Mouse (Mus musculus) urinary bladder, postnatal 25 days (tissue): Measurements from ENCODE around the gene Ccdc97.

ENCODE experiments used
- DNase-seq: peaks from one replicate; pipeline ENCODE4 v3.0.0; 2022; ENCODE audit warnings: low spot score

Ccdc97 gene

DNA sequence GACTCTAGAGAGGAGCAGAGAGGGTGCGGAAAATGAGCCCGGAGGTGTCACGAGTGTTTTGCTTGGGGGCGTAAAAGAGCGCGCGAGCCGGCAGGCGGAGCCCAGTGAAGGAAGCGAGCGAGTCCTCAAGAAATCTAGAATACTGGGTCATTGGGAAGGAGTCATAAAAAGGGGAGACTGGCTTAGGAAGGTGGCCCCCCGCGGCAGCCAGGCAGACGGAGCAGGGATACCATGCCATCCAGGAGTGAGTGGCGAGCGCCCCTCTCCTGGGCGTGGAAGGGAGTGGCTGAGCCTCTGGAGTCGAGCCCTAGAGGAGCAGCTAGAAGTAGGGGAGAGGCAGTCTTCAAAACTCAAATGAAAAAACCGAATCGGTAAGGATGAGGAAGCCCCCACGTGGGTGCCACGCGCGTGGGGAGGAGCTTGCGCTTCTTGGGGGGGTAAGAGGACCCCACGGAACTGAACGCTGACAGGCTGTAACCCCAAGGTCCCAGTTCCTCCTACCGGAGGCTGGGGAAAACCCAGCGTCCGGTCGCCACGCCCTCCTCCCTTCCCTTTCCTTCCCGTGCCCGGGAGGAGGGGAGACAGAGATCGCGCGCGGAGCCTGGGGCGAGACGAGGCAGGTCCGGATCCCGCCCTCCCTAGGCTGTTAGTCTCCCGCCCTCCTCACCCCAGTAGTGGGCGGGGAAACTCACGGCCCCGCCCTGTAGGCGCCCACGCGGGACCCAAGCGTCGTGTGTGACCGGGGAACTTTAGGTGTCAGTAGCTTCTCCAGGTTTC, 29.9 kb downstream of the Ccdc97 start:
- DNase-seq: peak; percentile 76

- DNase-seq: peak; percentile 57
Observed at GRCm38 (mm10) chr7:25687811-25688401, 31.0 kb downstream of the Ccdc97 start.

- peak; percentile 79 for DNase-seq
Observed at GRCm38 (mm10) chr7:25686680-25687531, 32.0 kb downstream of the Ccdc97 start, which contains the start of gene Tgfb1. Gene Tgfb1 (plus strand): TSS chr7:25687002.

- DNase-seq: no peak
Observed at GRCm38 (mm10) chr7:25685926-25686470, 32.9 kb downstream of the Ccdc97 start.

DNA sequence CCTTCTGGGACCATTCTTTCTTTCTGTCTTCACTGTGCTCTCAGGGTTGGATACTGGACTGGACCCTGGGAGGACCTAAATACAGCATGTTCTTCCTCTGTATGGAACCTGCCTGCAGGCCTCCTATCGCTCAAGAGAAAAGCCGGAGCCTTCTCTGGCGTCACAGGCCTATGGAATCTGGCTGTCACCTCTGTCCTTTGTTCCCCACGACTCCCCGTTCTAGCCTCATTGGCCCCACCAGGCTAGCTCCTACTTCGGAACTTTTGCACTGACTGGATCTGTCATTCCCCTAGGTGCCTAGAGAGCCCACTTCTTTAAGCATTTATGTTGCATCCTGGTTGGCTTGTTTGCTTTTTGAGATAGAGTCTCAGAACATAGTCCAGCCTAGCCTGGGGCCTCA, 34.2 kb downstream of the Ccdc97 start:
- DNase-seq: no peak

GRCm38 (mm10) chr7:25683474-25684180, 35.3 kb downstream of the Ccdc97 start:
- no peak for DNase-seq

DNA sequence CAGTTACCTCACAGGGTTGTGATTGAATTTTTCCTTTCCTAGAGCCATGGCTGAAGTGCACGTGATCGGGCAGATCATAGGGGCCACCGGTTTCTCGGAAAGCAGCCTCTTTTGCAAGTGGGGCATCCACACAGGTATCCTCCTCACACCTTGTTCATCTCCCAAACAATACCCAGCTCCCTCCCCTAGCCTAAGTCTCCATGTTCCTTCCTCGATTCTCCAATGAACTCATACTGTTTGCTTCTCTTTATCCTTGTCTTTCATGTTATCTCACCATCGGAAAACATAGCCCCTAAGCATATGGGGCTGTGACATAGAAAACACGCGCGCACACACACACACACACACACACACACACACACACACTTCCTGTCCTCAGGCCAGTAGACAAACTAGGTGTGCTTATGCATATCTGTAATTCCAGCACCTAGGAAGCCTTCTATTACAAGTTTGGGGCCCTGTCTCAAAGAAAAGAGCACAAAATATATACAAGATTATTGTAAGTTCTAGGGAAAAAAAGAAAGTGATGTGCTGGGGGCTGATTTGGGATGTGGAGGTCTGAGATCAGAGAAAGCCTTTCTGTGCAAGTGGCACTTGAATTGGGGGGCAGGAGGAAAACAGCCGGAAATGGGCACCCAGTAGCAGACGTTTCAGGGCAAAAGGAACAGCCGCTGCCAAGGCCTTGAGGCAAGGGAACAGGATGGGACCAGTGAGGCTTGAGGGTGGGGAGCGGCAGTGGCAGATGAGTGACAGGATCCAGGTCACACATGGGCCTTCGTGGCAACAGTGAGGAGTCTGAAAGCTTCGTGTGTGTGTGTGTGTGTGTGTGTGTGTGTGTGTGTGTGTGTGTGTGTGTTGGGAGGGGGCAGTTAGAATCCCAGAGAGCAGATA, 37.3 kb downstream of the Ccdc97 start:
- DNase-seq: no peak

DNA sequence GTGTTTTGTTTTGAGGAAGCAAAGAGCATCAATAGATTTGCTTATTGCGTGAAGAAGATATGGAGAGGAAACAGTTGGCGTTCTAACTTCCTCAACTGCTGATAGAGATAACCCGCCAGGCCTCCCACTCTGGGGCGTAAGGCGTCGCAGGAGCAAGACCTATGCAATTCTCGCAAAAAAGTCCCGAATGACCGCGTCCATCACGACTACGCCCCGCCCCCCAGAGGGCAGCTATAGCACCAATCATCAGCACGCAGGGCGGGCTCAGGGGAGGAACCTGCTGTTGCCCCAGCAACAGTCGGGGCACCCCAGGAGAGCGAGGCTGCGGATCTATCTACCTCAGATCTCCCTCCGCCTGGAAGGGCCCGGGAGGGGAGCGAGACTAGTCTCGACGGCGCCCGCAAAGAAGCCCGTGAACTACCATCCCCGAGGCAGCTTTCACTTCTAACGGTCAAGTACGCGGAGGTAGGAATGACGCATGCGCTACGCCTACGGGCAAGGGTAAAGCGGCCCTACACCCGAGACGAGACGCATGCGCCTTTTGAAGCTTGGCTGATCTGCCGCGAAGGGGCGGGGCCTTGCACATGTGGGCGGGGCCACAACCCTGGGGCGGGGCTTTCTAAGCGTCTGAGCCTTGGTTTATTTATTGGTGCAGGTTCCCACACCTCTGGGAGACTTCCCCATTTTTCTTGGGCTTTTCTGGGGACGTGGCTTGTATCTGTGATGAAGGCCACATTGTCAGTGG, 38.2 kb downstream of the Ccdc97 start, which contains the start of gene B9d2:
TSS of gene B9d2 (plus strand) at position 267 of the 745 bp plus-strand sequence.
- peak; percentile 98 for DNase-seq

DNA sequence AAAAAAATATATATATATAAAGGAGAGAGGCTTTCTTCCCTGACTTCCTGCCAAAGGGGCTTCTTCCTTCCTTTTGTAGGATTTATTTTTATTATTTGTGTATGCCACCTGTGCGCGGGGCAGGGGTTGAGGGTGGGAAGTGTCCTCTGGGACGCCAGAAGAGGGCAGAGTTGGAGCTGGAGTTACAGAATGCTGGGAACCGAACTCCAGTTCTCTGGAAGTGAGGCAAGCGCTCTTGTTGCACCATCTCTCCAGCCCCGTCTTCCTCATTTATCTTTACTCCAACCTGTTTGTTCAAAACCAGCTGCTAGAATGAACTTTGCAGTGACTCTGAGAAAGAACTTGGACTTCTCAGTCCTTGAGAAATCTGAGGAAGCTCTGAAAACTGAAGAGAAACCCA, 38.9 kb downstream of the Ccdc97 start:
- no peak for DNase-seq

- no peak for DNase-seq
Observed at GRCm38 (mm10) chr7:25677013-25677412, 41.9 kb downstream of the Ccdc97 start.

- peak; percentile 48 for DNase-seq
Observed at GRCm38 (mm10) chr7:25676085-25676781, 42.7 kb downstream of the Ccdc97 start.

GRCm38 (mm10) chr7:25675405-25675804, 43.5 kb downstream of the Ccdc97 start:
- no peak for DNase-seq

DNA sequence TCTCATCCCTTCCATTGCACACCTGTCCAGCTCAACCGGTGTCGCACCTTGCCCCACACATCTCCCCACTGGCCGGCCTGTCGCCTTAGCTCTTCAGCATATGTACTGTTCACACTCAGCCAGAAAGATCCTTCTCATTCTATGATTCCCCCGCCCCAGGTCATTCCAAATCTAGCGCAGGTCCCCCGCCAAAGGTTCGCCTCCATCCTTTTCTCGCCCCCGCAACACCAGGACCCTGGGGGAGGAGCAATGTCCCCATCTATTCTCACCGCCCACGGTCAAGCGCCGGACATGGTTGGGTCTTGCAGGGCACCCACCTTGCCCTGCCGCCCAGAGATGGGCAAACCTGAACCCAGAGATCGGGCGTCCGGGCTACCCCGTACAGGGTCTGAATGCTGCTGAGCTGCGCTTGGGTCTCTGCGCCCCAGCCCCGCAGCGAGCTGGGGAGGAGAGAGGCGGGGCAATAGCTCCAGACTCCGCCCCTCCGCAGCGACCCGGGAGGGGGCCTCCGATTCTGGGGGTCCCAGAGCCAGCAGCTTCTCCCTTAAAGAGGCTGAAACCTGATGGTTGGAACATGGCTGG, 44.1 kb downstream of the Ccdc97 start, which contains the start of gene Tmem91:
TSS of gene Tmem91 (minus strand) at position 448 of the 582 bp plus-strand sequence.
- DNase-seq: no peak

GRCm38 (mm10) chr7:25674297-25674696, 44.6 kb downstream of the Ccdc97 start:
- DNase-seq: no peak

- DNase-seq: no peak
Observed at GRCm38 (mm10) chr7:25672442-25672841, 46.4 kb downstream of the Ccdc97 start.

DNA sequence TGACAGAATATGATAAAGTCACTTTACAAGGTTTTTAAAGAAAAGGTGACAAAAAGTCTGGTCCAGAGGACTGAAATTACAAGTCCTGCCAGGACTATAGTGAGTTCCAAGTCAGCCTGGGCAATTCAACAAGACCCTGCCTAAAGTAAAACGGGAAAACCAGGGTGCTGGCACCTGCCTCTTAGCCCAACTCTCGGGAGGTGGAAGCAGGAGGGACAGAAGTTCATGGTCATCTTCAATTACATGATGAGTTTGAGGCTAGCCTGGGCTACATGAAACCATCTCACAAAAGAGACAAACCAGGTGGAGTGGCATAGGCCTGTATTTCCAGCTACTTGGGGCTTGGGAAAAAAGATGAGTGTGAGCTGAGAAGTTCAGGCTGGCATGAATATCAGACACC, 47.2 kb downstream of the Ccdc97 start:
- DNase-seq: no peak

- DNase-seq: no peak
Observed at GRCm38 (mm10) chr7:25670096-25670495, 48.8 kb downstream of the Ccdc97 start.

DNA sequence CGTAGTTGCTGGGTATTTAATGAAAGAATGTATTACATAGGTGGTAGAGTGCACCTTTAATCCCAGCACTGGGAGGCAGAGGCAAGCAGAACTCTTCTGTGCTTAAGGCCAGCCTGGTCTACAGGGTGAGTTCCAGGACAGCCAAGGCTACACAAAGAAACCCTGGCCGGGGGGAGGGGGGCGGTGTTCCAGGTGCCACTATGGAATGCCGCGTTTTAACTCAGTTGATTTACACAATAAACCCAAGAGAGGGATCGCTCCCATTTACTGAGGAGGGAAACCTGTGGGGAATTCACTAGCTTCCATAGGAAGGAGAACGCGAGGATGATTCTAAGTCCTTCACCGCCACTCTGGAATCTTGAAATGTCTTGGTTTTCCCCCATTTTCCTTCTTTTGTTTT, 49.3 kb downstream of the Ccdc97 start:
- DNase-seq: no peak

DNA sequence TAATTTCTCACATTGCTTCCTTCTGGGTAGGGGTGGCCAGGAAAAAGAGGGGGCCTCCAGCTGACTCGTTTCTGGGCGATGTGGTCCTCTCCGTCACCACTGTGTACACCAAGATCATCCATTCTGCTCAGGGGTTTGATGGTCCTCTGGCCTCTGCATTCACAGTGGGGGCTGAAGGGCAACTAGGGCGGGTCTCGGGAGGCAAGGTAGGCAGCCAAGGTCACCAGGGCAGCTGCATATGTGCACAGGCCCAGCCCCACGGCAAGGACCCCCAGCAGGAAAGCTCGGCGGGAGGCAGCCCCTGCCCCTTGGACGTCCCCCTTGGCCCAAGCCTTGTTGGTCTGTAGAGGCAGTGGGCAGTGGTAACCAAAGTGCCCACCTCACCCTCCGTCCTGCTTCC, 49.7 kb downstream of the Ccdc97 start:
- DNase-seq: no peak
